Comparison of ENCODE assay signal across 13 mouse cellular contexts in the genomic region with DNA sequence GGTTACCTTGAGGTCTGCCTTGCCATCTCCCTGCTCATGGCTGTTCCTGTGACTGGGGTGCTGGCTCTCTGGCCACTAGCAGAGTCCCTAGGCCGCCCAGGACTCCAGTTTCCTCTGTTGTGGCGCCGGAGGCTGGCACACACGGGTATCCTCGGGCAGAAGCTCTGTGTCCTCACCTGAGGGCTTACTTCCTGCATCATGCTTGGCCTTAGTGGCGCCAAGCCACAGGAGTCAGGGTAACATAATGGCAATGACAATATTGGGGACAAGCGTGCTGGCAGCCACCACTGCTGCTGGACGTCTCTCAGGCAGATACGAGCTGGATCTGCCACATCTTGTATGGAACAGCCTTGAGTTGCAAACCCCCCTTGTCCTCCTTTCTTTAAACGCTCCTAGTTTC.
"Had no signal": no experiment of that assay in that cellular context is flagged by ENCODE, and none has a peak within 500 bp of the region (broad histone marks: within the 10 kb centered on the region; RNA-seq: fewer than 3 reads in every experiment).

No protein-coding gene starts in this region.

- DNase-seq: kidney, postnatal 14 days; kidney, postnatal 4 days; liver; lung, adult 18-20 months; lung, postnatal 10 days; lung, postnatal 36 days; retina, postnatal 1 day; right cerebral cortex, postnatal 25 days; spleen, adult 18-20 months; thymus, postnatal 25 days had no signal

- ATAC-seq: liver, embryonic 12.5 days; midbrain, embryonic 13.5 days; midbrain, embryonic 16.5 days had no signal
